In the genomic region with DNA sequence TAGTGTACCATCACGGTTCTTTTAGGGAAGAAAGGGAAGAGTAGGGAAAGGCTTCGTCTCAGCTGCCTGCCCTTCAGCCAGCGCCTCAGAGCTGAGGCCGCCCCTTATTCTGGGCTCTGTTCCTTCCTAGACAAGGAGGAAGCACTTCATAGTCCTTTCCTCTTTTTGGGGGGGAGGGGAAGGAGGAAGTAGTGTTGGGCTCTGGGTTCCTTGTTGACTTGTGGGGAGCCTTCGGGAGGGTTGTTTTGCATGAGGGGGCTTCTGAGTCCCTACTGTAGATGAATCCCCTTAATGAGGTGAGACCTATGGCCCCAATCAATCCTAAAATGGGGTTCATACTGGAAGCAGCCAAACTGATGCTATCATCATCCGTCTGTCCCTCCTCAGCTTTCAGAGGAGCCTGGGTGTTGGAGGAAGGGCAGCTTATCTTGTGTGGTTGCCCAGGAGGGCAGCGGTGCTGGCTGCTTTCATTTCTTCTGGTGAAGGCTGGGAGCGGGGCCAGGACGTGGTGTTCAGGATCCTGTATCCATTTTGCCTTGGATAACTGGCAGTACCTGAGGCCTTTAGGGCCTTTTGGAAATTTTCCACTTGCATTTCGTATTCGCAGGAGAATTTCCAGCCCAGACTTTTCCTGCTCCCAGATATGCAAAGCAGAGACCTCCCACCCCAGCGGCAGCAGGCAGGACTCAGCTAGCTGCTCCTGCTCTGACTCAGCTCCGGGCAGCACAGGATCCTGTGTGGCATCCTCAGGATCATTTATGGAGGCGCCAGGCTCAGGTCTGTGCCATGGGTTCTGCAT, we compare ENCODE assay signal across 8 mouse cellular contexts. TPM values are rescaled to one million over a fixed set of nuclear protein-coding genes. Genes with fewer than 3 reads are reported as not detected.
A peak's percentile ranks its signal among the peaks of the same experiment; 100 is the strongest.
DNase-seq lines count a peak whose midpoint lies in the region; ATAC-seq and TF ChIP-seq lines count a peak whose summit lies in the region.

No protein-coding gene starts in this region.

- 0 out of 2 replicates have a peak, but pooled peaks cover 3% of the 10 kb centered on the region for H3K27me3 ChIP-seq in midbrain, embryonic 15.5 days (replicated peaks)
- peaks cover 17% of the 10 kb centered on the region for H3K27me3 ChIP-seq in midbrain, embryonic 13.5 days
- H3K27me3 ChIP-seq in intestine, embryonic 16.5 days (replicated peaks; ENCODE audit: control insufficient read depth, insufficient read depth, low read length), result no peaks in the 10 kb centered on the region
- peaks cover 17% of the 10 kb centered on the region for H3K27me3 ChIP-seq in limb, embryonic 13.5 days
- no peaks in the 10 kb centered on the region for H3K27me3 ChIP-seq in myocyte (ENCODE audit: control insufficient read depth, insufficient read depth, insufficient read length)

- no peak for TF ChIP-seq POLR2A in myocyte (IDR thresholded peaks at IDR 0.05; ENCODE audit: insufficient read length, low read depth)

- H3K4me2 ChIP-seq in midbrain, embryonic 15.5 days, result 0 out of 2 replicates have a peak overlapping the region, but pooled peaks have one; percentile 2
- no peak overlapping the region for H3K4me2 ChIP-seq in midbrain, embryonic 13.5 days (replicated peaks)
- peak overlapping the region; percentile 18; the same call in 1 of the 2 replicates for H3K4me2 ChIP-seq in intestine, embryonic 16.5 days (ENCODE audit: low read depth, low read length)
- peak overlapping the region; percentile 45 for H3K4me2 ChIP-seq in limb, embryonic 13.5 days (replicated peaks)
- peak overlapping the region; percentile 95 for H3K4me2 ChIP-seq in myocyte (ENCODE audit: low read depth)

- H3K4me3 ChIP-seq in midbrain, embryonic 15.5 days, result no peak overlapping the region
- no peak overlapping the region for H3K4me3 ChIP-seq in midbrain, embryonic 13.5 days (replicated peaks)
- H3K4me3 ChIP-seq in intestine, embryonic 16.5 days (ENCODE audit: low read length), result peak overlapping the region; percentile 0; the same call in 1 of the 2 replicates
- peak overlapping the region; percentile 15; the same call in 1 of the 2 replicates for H3K4me3 ChIP-seq in limb, embryonic 13.5 days
- H3K4me3 ChIP-seq in myocyte, result peak overlapping the region; percentile 6

- H3K27ac ChIP-seq in midbrain, embryonic 15.5 days, result peak overlapping the region; percentile 70
- H3K27ac ChIP-seq in midbrain, embryonic 13.5 days, result no peak overlapping the region
- H3K27ac ChIP-seq in intestine, embryonic 16.5 days (ENCODE audit: low read length), result peak overlapping the region; percentile 46
- H3K27ac ChIP-seq in limb, embryonic 13.5 days, result peak overlapping the region; percentile 49; the same call in 1 of the 2 replicates

- H3K79me2 ChIP-seq in myocyte (ENCODE audit: control insufficient read depth, insufficient read depth), result no peaks in the 10 kb centered on the region

- no peaks in the 10 kb centered on the region for H3K36me3 ChIP-seq in midbrain, embryonic 15.5 days (replicated peaks)
- no peaks in the 10 kb centered on the region for H3K36me3 ChIP-seq in midbrain, embryonic 13.5 days
- H3K36me3 ChIP-seq in intestine, embryonic 16.5 days (ENCODE audit: control insufficient read depth, insufficient read depth, low read length), result no peaks in the 10 kb centered on the region
- no peaks in the 10 kb centered on the region for H3K36me3 ChIP-seq in limb, embryonic 13.5 days
- H3K36me3 ChIP-seq in myocyte (ENCODE audit: control insufficient read depth, insufficient read depth), result no peaks in the 10 kb centered on the region

- no peak overlapping the region for H3ac ChIP-seq in myocyte (ENCODE audit: control insufficient read depth, insufficient read length)

- 51% methylated on average over 14 of the region's 14 CpGs for WGBS in midbrain, embryonic 15.5 days
- 52% methylated on average over 14 of the region's 14 CpGs for WGBS in midbrain, embryonic 13.5 days
- 41% methylated on average over 14 of the region's 14 CpGs for WGBS in intestine, embryonic 16.5 days
- 33% methylated on average over 14 of the region's 14 CpGs for WGBS in limb, embryonic 13.5 days

- intact Hi-C loops in gastrocnemius, postnatal 14 days (cut with DNase I; ENCODE audit: low total_unique reads), result no loop called here

- H3K9me3 ChIP-seq in midbrain, embryonic 15.5 days, result no peaks in the 10 kb centered on the region
- no peaks in the 10 kb centered on the region for H3K9me3 ChIP-seq in midbrain, embryonic 13.5 days
- H3K9me3 ChIP-seq in intestine, embryonic 16.5 days (ENCODE audit: control insufficient read depth, low read length), result no peaks in the 10 kb centered on the region
- no peaks in the 10 kb centered on the region for H3K9me3 ChIP-seq in limb, embryonic 13.5 days

- H3K9ac ChIP-seq in midbrain, embryonic 15.5 days, result no peak overlapping the region
- no peak overlapping the region; the same call in 1 of the 2 replicates for H3K9ac ChIP-seq in midbrain, embryonic 13.5 days (replicated peaks)
- peak overlapping the region; percentile 49; the same call in 1 of the 2 replicates for H3K9ac ChIP-seq in intestine, embryonic 16.5 days (ENCODE audit: low read depth, low read length)
- H3K9ac ChIP-seq in limb, embryonic 13.5 days, result 0 out of 2 replicates have a peak overlapping the region, but pooled peaks have one; percentile 19

- peak; percentile 58 to 59 for DNase-seq in cerebellum, adult 18-20 months
- DNase-seq in gastrocnemius, postnatal 14 days, result peak; percentile 61

- H3K4me1 ChIP-seq in midbrain, embryonic 15.5 days, result peaks cover 20% of the 10 kb centered on the region
- H3K4me1 ChIP-seq in midbrain, embryonic 13.5 days (replicated peaks), result peaks cover 19% of the 10 kb centered on the region; the same call in 1 of the 2 replicates
- peaks cover 25% of the 10 kb centered on the region for H3K4me1 ChIP-seq in intestine, embryonic 16.5 days (ENCODE audit: control insufficient read depth, insufficient read depth, low read length)
- peaks cover 20% of the 10 kb centered on the region for H3K4me1 ChIP-seq in limb, embryonic 13.5 days

- ATAC-seq in midbrain, embryonic 15.5 days (replicated peaks), result 0 out of 2 replicates have a peak, but pooled peaks have one; percentile 48
- no peak for ATAC-seq in midbrain, embryonic 13.5 days
- ATAC-seq in intestine, embryonic 16.5 days, result peak; percentile 38; the same call in 1 of the 2 replicates
- ATAC-seq in limb, embryonic 13.5 days (ENCODE audit: low FRiP score, low read depth), result peak; percentile 52; the same call in 1 of the 2 replicates
- no peak for ATAC-seq in inflammation-experienced regulatory T-cells, adult 6 months

TF ChIP-seq in myocyte, 11 proteins besides CTCF, POLR2A, EP300 and RAD21:
- peak in 1 of 3 experiments; percentile 15 for TF ChIP-seq MYOG (IDR thresholded peaks at IDR 0.05; ENCODE audit: control insufficient read depth in 1 of 3, insufficient read depth in 1 of 3, insufficient read length in 2 of 3, low read depth in 2 of 3)
- no peak for TF ChIP-seq E2F4 (IDR thresholded peaks at IDR 0.05; ENCODE audit: insufficient read depth)
- TF ChIP-seq MYOD1 (IDR thresholded peaks at IDR 0.05; ENCODE audit: control insufficient read depth in 1 of 3, insufficient read length in 2 of 3, low read depth in 2 of 3), result peak in 1 of 3 experiments; percentile 3

RNA-seq across cellular contexts. Expression of a gene that starts 5.4 kb away (rescaled TPM):
- polyA plus RNA-seq in midbrain, embryonic 15.5 days (2015; fragmentation: Nextera tagmentation; extraction: Ambion mirVana), result 9.7 and 10.1 TPM in 2 replicates
- 2.9 and 3.7 TPM in 2 replicates for polyA plus RNA-seq in midbrain, embryonic 13.5 days (2015; fragmentation: Nextera tagmentation; extraction: Ambion mirVana)
- 1 to 10 TPM; 6.6 to 7.7 TPM for total RNA-seq in gastrocnemius, postnatal 14 days (2021)
- polyA plus RNA-seq in intestine, embryonic 16.5 days (2015; fragmentation: Nextera tagmentation; extraction: Ambion mirVana), result 4.0 and 4.5 TPM in 2 replicates
- 2.8 and 3.7 TPM in 2 replicates for polyA plus RNA-seq in limb, embryonic 13.5 days (2015; fragmentation: Nextera tagmentation; extraction: Ambion mirVana)
- 8.2 TPM for polyA plus RNA-seq in myocyte (2012; fragmentation: generic; extraction: Trizol)
- 1 to 10 TPM; 1.5 to 6.0 (median 5.0) TPM for polyA plus RNA-seq in inflammation-experienced regulatory T-cells, adult 6 months (2017; shearing (Covaris generic))

Comparison
In these comparisons a context has a peak if more than half of its experiments do, and no peak if none do; other contexts are left out.
1. ATAC-seq: peak in midbrain, embryonic 15.5 days (single experiment), intestine, embryonic 16.5 days (single experiment) and limb, embryonic 13.5 days (single experiment); none in midbrain, embryonic 13.5 days (single experiment) and inflammation-experienced regulatory T-cells, adult 6 months (single experiment).
2. H3K4me3 ChIP-seq: peak in intestine, embryonic 16.5 days (single experiment), limb, embryonic 13.5 days (single experiment) and myocyte (single experiment); none in midbrain, embryonic 15.5 days (single experiment) and midbrain, embryonic 13.5 days (single experiment).
3. H3K9ac ChIP-seq: peak in intestine, embryonic 16.5 days (single experiment) and limb, embryonic 13.5 days (single experiment); none in midbrain, embryonic 15.5 days (single experiment) and midbrain, embryonic 13.5 days (single experiment).